Comparison of ENCODE assay signal across 8 mouse cellular contexts in the genomic region with DNA sequence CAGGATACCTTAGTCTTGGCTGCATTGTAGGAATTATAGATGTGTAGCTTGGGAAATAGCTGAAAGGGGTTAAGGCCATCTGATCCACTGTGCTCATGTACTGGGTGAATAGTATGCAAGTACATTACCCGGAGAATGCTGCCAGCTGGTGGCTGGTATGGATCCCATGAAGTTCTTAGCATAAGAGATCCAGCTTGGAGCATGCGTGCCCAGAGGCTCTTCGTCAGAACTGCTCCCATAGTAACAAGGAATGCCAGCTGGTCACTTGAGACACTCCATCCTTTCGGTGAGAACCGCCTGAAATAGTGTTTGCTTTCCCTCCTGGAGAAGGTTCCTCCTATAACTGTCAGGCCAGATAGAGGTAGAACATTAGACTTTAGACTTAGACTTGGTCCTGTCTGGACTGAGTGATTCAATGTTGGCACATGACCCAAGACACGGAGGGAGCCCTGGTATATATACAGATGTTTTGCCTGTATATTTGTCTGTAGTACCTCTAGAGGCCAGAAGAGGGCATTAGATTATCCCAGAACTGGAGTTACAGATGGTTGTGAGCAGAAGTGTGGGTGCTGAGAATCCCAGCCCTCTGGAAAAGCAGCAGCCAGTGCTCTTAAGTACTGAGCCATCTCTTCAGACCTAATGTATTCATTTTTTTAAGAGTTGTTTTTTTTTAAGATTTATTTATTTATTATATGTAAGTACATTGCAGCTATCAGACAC. TPM values are rescaled to one million over a fixed set of nuclear protein-coding genes. Genes with fewer than 3 reads are reported as not detected.
DNase-seq lines count a peak whose midpoint lies in the region; ATAC-seq and TF ChIP-seq lines count a peak whose summit lies in the region.

No protein-coding gene starts in this region.

- H3K4me1 ChIP-seq in heart, adult 2 months (ENCODE audit: control insufficient read depth, insufficient read depth, low read length), result peaks cover 1% of the 10 kb centered on the region; the same call in 1 of the 2 replicates
- H3K4me1 ChIP-seq in embryonic facial prominence, embryonic 14.5 days (ENCODE audit: control insufficient read depth, insufficient read depth, low read length), result peaks cover 13% of the 10 kb centered on the region

- no peak for TF ChIP-seq EP300 in heart, adult 2 months (IDR thresholded peaks at IDR 0.05; ENCODE audit: insufficient read depth, low read depth, low read length)

- no peak for ATAC-seq in embryonic facial prominence, embryonic 14.5 days (ENCODE audit: low read depth)

- no peaks in the 10 kb centered on the region for H3K27me3 ChIP-seq in heart, adult 2 months (ENCODE audit: control insufficient read depth, insufficient read depth, low read length)
- no peaks in the 10 kb centered on the region for H3K27me3 ChIP-seq in embryonic facial prominence, embryonic 14.5 days (replicated peaks; ENCODE audit: control insufficient read depth, insufficient read depth, low read length)

- no peak for TF ChIP-seq POLR2A in heart, adult 2 months (IDR thresholded peaks at IDR 0.05; ENCODE audit: insufficient read depth, low read depth, low read length)

- H3K4me3 ChIP-seq in heart, adult 2 months, result no peak overlapping the region
- H3K4me3 ChIP-seq in embryonic facial prominence, embryonic 14.5 days (ENCODE audit: low read depth, low read length), result no peak overlapping the region

- H3K79me2 ChIP-seq in heart, adult 2 months (replicated peaks; ENCODE audit: control insufficient read depth, insufficient read depth, low read length), result no peaks in the 10 kb centered on the region

- no peak overlapping the region for H3K4me2 ChIP-seq in embryonic facial prominence, embryonic 14.5 days (ENCODE audit: low read depth, low read length)

- 89% methylated on average over 6 of the region's 6 CpGs for WGBS in heart, adult 2 months
- WGBS in embryonic facial prominence, embryonic 14.5 days, result 82% methylated on average over 6 of the region's 6 CpGs

- intact Hi-C loops in heart, adult 2 months (cut with DNase I), result no loop called here
- intact Hi-C loops in gastrocnemius, postnatal 14 days (cut with DNase I; ENCODE audit: low total_unique reads), result loop anchor here (10.0 kb wide), 1 partner anchor 89 kb away; no protein-coding TSS in a partner anchor

- no peaks in the 10 kb centered on the region for H3K9me3 ChIP-seq in embryonic facial prominence, embryonic 14.5 days (ENCODE audit: control insufficient read depth, low read length)

- H3K36me3 ChIP-seq in heart, adult 2 months (ENCODE audit: control insufficient read depth, insufficient read depth, low read length), result no peaks in the 10 kb centered on the region
- peaks cover 31% of the 10 kb centered on the region for H3K36me3 ChIP-seq in embryonic facial prominence, embryonic 14.5 days (ENCODE audit: control insufficient read depth, insufficient read depth, low read length)

- no peak overlapping the region for H3K9ac ChIP-seq in heart, adult 2 months (ENCODE audit: low read depth, low read length)
- H3K9ac ChIP-seq in embryonic facial prominence, embryonic 14.5 days (ENCODE audit: low read depth, low read length), result no peak overlapping the region

- TF ChIP-seq CTCF in heart, adult 2 months (IDR thresholded peaks at IDR 0.05), result peak; percentile 50

- no peak for DNase-seq in heart, adult 2 months
- no peak for DNase-seq in heart, adult 9 months (ENCODE audit: low spot score in 2 of 2)
- DNase-seq in 416B (ENCODE audit: low read depth), result peak; percentile 65
- peak; percentile 51 for DNase-seq in embryonic facial prominence, embryonic 14.5 days (ENCODE audit: low spot score)
- DNase-seq in lung, postnatal 4 days, result peak; percentile 40 to 64
- DNase-seq in heart, adult 18-20 months, result no peak
- no peak for DNase-seq in gastrocnemius, postnatal 14 days
- no peak for DNase-seq in adrenal gland, postnatal 25 days

- H3K27ac ChIP-seq in heart, adult 2 months, result no peak overlapping the region
- H3K27ac ChIP-seq in embryonic facial prominence, embryonic 14.5 days (replicated peaks; ENCODE audit: low read depth, low read length), result no peak overlapping the region

RNA-seq across cellular contexts. Expression of gene Ptma, which starts 7.0 kb away (rescaled TPM):
- 100 to 1,000 TPM; 200 to 227 TPM for total RNA-seq in heart, adult 2 months (2021)
- 169 and 177 TPM in 2 replicates for polyA plus RNA-seq in heart, adult 2 months (2012; rRNA removed)
- 1,814 and 2,055 TPM in 2 replicates for polyA plus RNA-seq in embryonic facial prominence, embryonic 14.5 days (2014; fragmentation: Nextera tagmentation; extraction: Ambion mirVana)
- total RNA-seq in heart, adult 18-20 months (2021), result 100 to 1,000 TPM; 212 TPM
- total RNA-seq in gastrocnemius, postnatal 14 days (2021), result 100 to 1,000 TPM; 184 to 248 TPM
- total RNA-seq in adrenal gland, postnatal 25 days (2021), result 556 and 574 TPM in 2 replicates

RNA-seq across cellular contexts. Expression of gene Pde6d, which starts 48.9 kb away (rescaled TPM):
- total RNA-seq in heart, adult 2 months (2021), result 10 to 100 TPM; 40.4 to 47.6 TPM
- 27.9 and 39.2 TPM in 2 replicates for polyA plus RNA-seq in heart, adult 2 months (2012; rRNA removed)
- polyA plus RNA-seq in embryonic facial prominence, embryonic 14.5 days (2014; fragmentation: Nextera tagmentation; extraction: Ambion mirVana), result 55.8 and 59.2 TPM in 2 replicates
- total RNA-seq in heart, adult 18-20 months (2021), result 10 to 100 TPM; 45.0 to 49.5 TPM
- 10 to 100 TPM; 25.0 to 30.2 TPM for total RNA-seq in gastrocnemius, postnatal 14 days (2021)
- total RNA-seq in adrenal gland, postnatal 25 days (2021), result 29.9 and 36.9 TPM in 2 replicates

RNA-seq across cellular contexts. Expression of gene Cops7b, which starts 49.1 kb away (rescaled TPM):
- total RNA-seq in heart, adult 2 months (2021), result 10 to 100 TPM; 11.2 to 12.0 TPM
- polyA plus RNA-seq in heart, adult 2 months (2012; rRNA removed), result 18.2 and 22.4 TPM in 2 replicates
- polyA plus RNA-seq in embryonic facial prominence, embryonic 14.5 days (2014; fragmentation: Nextera tagmentation; extraction: Ambion mirVana), result 31.3 and 34.9 TPM in 2 replicates
- 10 to 100 TPM in 1 of 2 experiments, 1 to 10 TPM in 1; 8.8 to 10.5 TPM for total RNA-seq in heart, adult 18-20 months (2021)
- total RNA-seq in gastrocnemius, postnatal 14 days (2021), result 1 to 10 TPM; 8.2 to 9.6 TPM
- total RNA-seq in adrenal gland, postnatal 25 days (2021), result 16.8 and 18.0 TPM in 2 replicates

Comparison
In these comparisons a context has a peak if more than half of its experiments do, and no peak if none do; other contexts are left out.
1. DNase-seq: peak in 416B (single experiment), embryonic facial prominence, embryonic 14.5 days (single experiment) and lung, postnatal 4 days (2 of 2); none in heart, adult 2 months (0 of 2), heart, adult 9 months (0 of 2), heart, adult 18-20 months (0 of 2), gastrocnemius, postnatal 14 days (single experiment) and adrenal gland, postnatal 25 days (single experiment).